Mouse (Mus musculus) central nervous system, embryonic 14 days (tissue): ENCODE measurements around the gene S100a3. TPM values are rescaled to one million over a fixed set of nuclear protein-coding genes. Genes with fewer than 3 reads are reported as not detected.

Experiments used
- polyA plus RNA-seq: library from polyadenylated mRNA; depleted of rRNA; stranded (reverse); fragments of >200 nt; gene quantifications from 2 replicates; pipeline ENCODE4 v1.2.3, GENCODE M21; 2012; rRNA removed

S100a3 gene
- polyA plus RNA-seq: 0.45 and 0.63 TPM in 2 replicates

GRCm38 (mm10) chr3:90560008-90560628 is at the start of gene S100a3:
TSS of gene S100a3 (plus strand) at chr3:90560578.

DNA sequence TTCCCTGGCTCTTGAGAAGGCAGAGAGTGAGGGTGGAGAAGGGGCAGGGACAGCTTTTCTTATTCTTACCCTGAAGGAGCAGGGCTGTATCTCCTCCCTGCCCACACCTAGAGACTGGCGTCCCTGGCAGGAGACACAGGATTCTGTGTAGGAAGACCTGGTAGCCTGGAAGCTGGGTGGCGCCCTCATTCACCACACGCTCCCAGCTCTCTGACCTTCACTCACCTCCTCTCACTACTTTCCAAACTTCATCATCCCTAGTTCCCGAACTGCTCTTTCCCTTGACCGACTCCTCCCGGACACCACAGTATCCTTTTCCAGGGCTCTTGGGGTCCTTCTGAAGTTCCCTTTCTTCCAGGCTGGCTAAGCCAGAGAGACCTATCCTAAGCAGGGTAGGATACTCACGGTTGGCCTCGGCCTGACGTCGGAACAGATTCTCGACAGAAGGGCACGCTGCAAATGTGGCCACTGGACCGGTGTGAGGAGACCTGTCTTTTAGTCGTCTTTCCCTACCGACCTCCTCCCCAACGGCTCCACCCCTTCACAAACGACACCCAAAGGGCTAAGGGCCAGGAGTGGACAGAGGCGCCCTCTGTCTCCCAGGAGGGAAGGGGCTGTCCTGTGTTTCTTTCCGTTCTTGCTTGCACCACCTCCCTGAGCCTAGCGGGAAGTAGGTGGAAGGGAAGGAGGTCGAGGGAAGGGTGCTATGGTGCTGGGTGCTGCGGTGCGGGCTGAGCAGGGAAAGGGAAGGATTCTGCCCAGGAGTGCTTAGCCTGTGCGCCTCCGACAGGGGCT is 46.4 kb upstream of the S100a3 start, which contains the start of the genes S100a1 and S100a13:
Gene S100a1 (minus strand): TSS at position 597 of the 795 bp plus-strand sequence.
Gene S100a13 (plus strand): TSS at position 640 of the 795 bp plus-strand sequence.

GRCm38 (mm10) chr3:90526580-90526979 is 33.8 kb upstream of the S100a3 start, which contains the start of gene S100a14:
TSS of gene S100a14 (plus strand) at chr3:90526856.

GRCm38 (mm10) chr3:90537141-90537904 is 23.1 kb upstream of the S100a3 start, which contains the start of gene S100a16:
TSS of gene S100a16 (plus strand) at chr3:90537254.

GRCm38 (mm10) chr3:90589947-90590346 is 29.6 kb downstream of the S100a3 start, which contains the start of gene S100a2:
TSS of gene S100a2 (plus strand) at chr3:90590247.

DNA sequence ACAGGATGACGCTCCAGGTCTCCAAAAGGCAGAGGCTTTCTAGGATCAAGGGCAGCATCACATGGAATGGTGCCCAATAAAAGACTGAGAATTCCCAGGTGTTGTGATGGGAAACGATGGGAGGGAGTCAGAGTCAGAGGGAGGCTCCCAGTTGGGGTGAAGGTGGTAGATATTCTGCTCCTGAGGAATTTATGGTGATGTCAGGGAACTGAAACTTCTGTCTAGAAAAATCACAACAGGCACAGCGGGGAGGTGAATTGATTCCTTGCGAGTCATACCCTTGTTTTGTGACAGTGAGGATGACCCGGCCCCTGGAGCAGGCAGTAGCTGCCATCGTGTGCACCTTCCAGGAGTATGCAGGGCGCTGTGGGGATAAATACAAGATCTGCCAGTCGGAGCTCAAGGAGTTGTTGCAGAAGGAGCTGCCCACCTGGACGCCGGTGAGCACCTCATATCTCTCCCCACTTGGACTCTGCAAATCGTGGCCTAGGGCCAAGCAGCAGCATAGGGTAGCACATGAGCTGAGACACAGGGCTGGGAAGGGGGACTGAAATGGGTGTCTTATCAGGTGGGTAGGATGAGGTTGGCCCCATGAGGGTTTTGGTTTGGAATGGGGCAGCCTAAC is 41.2 kb downstream of the S100a3 start, which contains the start of gene Gm42674:
Gene Gm42674 (plus strand): TSS at position 419 of the 625 bp plus-strand sequence.

DNA sequence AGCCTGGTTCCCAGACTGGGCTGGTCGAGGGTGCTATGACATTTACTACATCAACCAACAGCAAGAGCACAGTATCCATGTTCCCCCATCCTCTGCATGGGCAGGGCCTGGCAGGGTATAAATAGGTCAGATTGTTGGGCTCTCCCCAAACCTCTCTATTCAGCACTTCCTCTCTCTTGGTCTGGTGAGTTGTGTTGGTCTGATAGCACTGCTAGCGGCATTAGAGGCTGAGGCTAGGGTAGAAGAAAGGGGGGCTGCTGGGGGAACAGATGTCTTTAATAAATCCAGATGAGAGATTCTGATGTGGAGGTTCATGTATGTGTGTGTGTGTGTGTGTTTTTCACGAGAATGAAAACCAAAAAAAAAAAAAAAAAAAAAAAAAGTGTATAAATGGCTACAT is 43.2 kb downstream of the S100a3 start, which contains the start of gene S100a4:
Gene S100a4 (plus strand): TSS at position 149 of the 400 bp plus-strand sequence.

DNA sequence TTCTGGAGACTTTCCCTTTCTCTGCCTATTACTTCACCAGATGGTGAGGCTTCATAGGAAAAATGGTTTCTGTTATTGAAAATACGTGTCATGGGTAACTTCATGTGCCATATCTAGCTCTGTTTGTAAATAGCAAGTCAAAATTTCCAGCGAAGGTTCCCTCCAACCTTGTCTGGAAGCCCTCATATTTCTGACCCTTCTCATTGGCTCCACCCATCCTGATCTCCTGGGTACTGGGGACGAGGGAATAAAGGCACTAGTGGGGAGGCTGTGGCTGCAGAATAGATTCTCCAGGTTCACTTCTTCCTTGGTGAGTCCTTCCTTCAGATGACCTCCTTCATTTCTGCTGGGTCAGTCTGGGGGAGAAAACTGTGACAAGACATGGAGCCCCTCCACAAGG is 47.8 kb downstream of the S100a3 start, which contains the start of gene S100a5:
Gene S100a5 (plus strand): TSS at position 301 of the 400 bp plus-strand sequence.

GRCm38 (mm10) chr3:90612728-90613291 is 52.4 kb downstream of the S100a3 start, which contains the start of gene S100a6:
TSS of gene S100a6 (plus strand) at chr3:90612882.

Other genes starting within 250 kb of the S100a3 start
- 41.9 and 54.3 TPM in 2 replicates for gene Slc27a3, start 170.6 kb upstream of the S100a3 start, polyA plus RNA-seq
- gene Ints3, start 127.0 kb upstream of the S100a3 start, polyA plus RNA-seq: 54.7 and 56.2 TPM in 2 replicates
- 6.2 and 9.0 TPM in 2 replicates for gene Npr1, start 94.7 kb upstream of the S100a3 start, polyA plus RNA-seq
- gene Ilf2, start 84.5 kb upstream of the S100a3 start, polyA plus RNA-seq: 195 and 228 TPM in 2 replicates
- gene Snapin, start 69.5 kb upstream of the S100a3 start, polyA plus RNA-seq: 47.3 and 49.6 TPM in 2 replicates
- 202 and 231 TPM in 2 replicates for gene Chtop, start 51.1 kb upstream of the S100a3 start, polyA plus RNA-seq
- gene S100a1, start 46.2 kb upstream of the S100a3 start, polyA plus RNA-seq: 10.7 and 14.6 TPM in 2 replicates
- 8.2 and 13.0 TPM in 2 replicates for gene S100a13, start 46.1 kb upstream of the S100a3 start, polyA plus RNA-seq
- 0.18 and 4.9 TPM in 2 replicates for gene S100a14, start 33.7 kb upstream of the S100a3 start, polyA plus RNA-seq
- gene S100a16, start 23.3 kb upstream of the S100a3 start, polyA plus RNA-seq: 22.0 and 30.8 TPM in 2 replicates
- not detected in 2 replicates for gene S100a2, start 29.7 kb downstream of the S100a3 start, polyA plus RNA-seq
- gene Gm42674, start 41.3 kb downstream of the S100a3 start, polyA plus RNA-seq: not detected in 2 replicates
- 2.1 and 5.3 TPM in 2 replicates for gene S100a4, start 43.2 kb downstream of the S100a3 start, polyA plus RNA-seq
- gene S100a5, start 47.9 kb downstream of the S100a3 start, polyA plus RNA-seq: not detected in 2 replicates
- 19.4 and 33.6 TPM in 2 replicates for gene S100a6, start 52.3 kb downstream of the S100a3 start, polyA plus RNA-seq
- 0.09 and 0.14 TPM in 2 replicates for gene S100a7a, start 93.4 kb downstream of the S100a3 start, polyA plus RNA-seq
- 6.5 and 9.2 TPM in 2 replicates for gene S100a8, start 108.4 kb downstream of the S100a3 start, polyA plus RNA-seq
- 10.0 and 14.8 TPM in 2 replicates for gene S100a9, start 135.1 kb downstream of the S100a3 start, polyA plus RNA-seq
- gene Pglyrp4, start 166.3 kb downstream of the S100a3 start, polyA plus RNA-seq: 0.05 TPM in 1 of 2 replicates, not detected in the other
- gene Gm5849, start 217.3 kb downstream of the S100a3 start, polyA plus RNA-seq: not detected in 2 replicates